Mouse (Mus musculus) small intestine, adult 2 months (tissue): ENCODE measurements around the gene Ttc17. TPM values are rescaled to one million over a fixed set of nuclear protein-coding genes. Genes with fewer than 3 reads are reported as not detected.

Source experiments
- H3K27ac ChIP-seq: fragments of 200-500 bp; 2 replicates; pipeline ENCODE4 v1.5.1; 2012; ENCODE audit warnings: low read depth, low read length, control low read depth, inconsistent platforms; ENCODE audit not compliant: insufficient read depth
- H3K27me3 ChIP-seq: fragments of 200-500 bp; 2 replicates; pipeline ENCODE4 v1.6.1; 2012; ENCODE audit warnings: mild to moderate bottlenecking, moderate library complexity, low read length, inconsistent platforms; ENCODE audit not compliant: control insufficient read depth, insufficient read depth
- H3K36me3 ChIP-seq: fragments of 200-500 bp; 2 replicates; pipeline ENCODE4 v1.6.1; 2012; ENCODE audit warnings: mild to moderate bottlenecking, low read length, control low read depth, inconsistent platforms; ENCODE audit not compliant: control insufficient read depth, insufficient read depth
- H3K4me1 ChIP-seq: fragments of 200-500 bp; 2 replicates; pipeline ENCODE4 v1.6.1; 2012; ENCODE audit warnings: low read length, inconsistent platforms, mixed read lengths; ENCODE audit not compliant: control insufficient read depth, insufficient read depth, insufficient read length
- H3K4me3 ChIP-seq: fragments of 200-500 bp; 2 replicates; pipeline ENCODE4 v1.5.1; 2012; ENCODE audit warnings: low read depth, mild to moderate bottlenecking, control low read depth, inconsistent platforms, low read length, moderate library complexity
- CTCF ChIP-seq: fragments of 200-500 bp; IDR thresholded peaks from 2 replicates; pipeline ENCODE4 v1.5.1; 2012; ENCODE audit warnings: low read depth, mild to moderate bottlenecking, control low read depth, inconsistent platforms, low read length, moderate library complexity, mixed read lengths; ENCODE audit not compliant: insufficient replicate concordance, insufficient read length; ENCODE audit errors: extremely low read depth
- POLR2A ChIP-seq: fragments of 200-500 bp; IDR thresholded peaks from 2 replicates; pipeline ENCODE4 v1.6.1; 2012; ENCODE audit warnings: low read depth, mild to moderate bottlenecking, control low read depth, inconsistent platforms, low read length, moderate library complexity
- WGBS: fragments of 180-500 bp; shearing (Covaris S2); methylation state at CpG from one replicate; pipeline ENCODE4 v1.1.7; 2018; 5-methylcytosine and 5-hydroxymethylcytosine counted together
- polyA plus RNA-seq: library from polyadenylated mRNA; depleted of rRNA; stranded (reverse); fragments of >200 nt; gene quantifications from 2 replicates; pipeline ENCODE4 v1.2.3, GENCODE M21; 2012

Gene Ttc17
- polyA plus RNA-seq, 1 experiment, result 12.3 TPM

DNA sequence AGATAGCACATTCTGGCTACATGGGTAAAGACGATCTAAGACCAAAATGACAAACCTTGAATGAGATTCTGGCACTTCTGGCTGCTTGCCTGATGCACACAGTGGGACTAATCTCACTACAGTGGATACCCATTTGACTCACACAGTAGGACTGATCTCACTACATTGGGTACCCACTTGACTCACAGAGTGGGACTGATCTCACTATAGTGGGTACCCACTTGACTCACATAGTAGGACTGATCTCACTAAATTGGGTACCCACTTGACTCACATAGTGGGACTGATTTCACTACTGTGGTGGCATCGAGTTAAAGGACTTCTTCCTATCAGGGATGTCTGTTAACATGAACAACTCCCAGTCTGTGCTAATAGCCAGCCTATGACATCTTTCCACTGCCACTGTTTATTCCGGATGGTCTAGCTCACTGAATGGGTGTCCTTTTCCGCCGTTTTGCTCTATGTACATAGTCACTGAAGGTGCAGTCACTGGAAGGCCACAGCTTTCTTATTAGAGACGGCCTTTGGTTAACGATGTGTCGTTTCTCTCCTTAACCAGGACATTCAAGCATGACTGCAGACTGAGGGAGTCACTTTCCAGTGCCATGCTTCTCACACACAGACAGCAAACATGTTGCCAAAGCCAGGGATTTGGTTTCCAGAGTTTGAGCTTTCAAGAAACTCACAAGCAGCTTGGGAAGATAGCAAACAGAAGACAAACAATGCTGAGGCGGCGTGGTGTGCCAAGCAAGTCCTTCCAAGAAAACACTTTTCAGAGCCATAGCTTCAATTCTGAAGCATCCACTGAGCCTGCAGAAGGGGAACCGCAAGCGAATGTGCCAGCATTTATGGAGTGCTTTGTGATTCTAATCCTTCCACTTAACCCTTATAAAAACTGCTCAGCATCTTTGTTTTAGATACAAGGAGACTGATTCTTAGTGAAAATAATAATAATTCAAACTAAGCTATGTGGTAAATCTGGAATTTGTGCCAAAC, 62.9 kb downstream of the Ttc17 start:
- H3K4me3 ChIP-seq, result no peak overlapping the region
- H3K4me1 ChIP-seq, result peaks cover 19% of the 10 kb centered on the region
- H3K36me3 ChIP-seq, result peaks cover 30% of the 10 kb centered on the region
- 90% methylated on average over 12 of the region's 12 CpGs for WGBS
- no peaks in the 10 kb centered on the region for H3K27me3 ChIP-seq
- TF ChIP-seq CTCF (no peak), POLR2A (no peak)
- no peak overlapping the region for H3K27ac ChIP-seq

DNA sequence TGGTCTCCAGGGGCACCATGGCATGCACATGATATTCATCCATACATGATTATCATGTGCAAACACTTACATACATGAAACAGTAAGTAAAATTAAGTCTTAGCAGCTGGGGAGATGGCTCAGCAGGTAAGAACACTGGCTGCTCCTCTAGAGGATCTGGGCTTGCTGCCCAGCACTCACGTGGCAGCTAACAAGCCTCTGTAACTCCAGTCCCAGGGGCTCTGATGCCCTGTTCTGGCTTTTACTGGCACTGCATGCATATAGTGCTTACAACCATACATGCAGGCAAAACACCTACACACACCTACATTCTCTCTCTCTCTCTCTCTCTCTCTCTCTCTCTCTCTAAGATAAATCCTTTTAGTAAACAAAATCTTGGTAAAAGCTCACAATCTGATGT, 65.7 kb downstream of the Ttc17 start:
- 47% methylated on average over 1 of the region's 1 CpGs for WGBS
- H3K36me3 ChIP-seq, result peaks cover 48% of the 10 kb centered on the region
- no peak overlapping the region for H3K27ac ChIP-seq
- no peak overlapping the region for H3K4me3 ChIP-seq
- no peaks in the 10 kb centered on the region for H3K27me3 ChIP-seq
- peaks cover 2% of the 10 kb centered on the region for H3K4me1 ChIP-seq
- TF ChIP-seq CTCF (no peak), POLR2A (no peak)

DNA sequence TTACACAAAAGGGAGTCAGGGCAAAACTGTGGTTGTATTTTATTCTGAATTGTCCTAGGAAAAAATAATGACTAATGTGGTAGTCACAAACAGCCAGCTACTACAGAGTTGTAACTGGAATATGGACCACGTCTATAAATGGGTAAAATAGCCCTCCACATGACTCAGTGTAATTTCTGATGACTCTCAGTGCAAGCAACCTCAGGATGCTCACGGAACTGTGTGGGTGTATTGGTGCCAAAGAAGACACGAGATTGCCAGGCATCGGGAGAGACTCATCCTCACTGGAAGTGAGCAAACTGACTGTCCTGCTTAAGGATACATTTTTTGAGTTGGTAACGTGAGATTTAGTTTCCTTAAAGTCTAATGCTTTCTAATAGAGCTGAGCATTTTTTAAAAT, 67.0 kb downstream of the Ttc17 start:
- Histone ChIP-seq H3K36me3 (peaks cover 48% of the 10 kb centered on the region), H3K27me3 (no peaks in the 10 kb centered on the region), H3K4me1 (no peaks in the 10 kb centered on the region), H3K27ac (no peak overlapping the region), H3K4me3 (no peak overlapping the region)
- 91% methylated on average over 5 of the region's 5 CpGs for WGBS
- TF ChIP-seq POLR2A (no peak), CTCF (no peak)

DNA sequence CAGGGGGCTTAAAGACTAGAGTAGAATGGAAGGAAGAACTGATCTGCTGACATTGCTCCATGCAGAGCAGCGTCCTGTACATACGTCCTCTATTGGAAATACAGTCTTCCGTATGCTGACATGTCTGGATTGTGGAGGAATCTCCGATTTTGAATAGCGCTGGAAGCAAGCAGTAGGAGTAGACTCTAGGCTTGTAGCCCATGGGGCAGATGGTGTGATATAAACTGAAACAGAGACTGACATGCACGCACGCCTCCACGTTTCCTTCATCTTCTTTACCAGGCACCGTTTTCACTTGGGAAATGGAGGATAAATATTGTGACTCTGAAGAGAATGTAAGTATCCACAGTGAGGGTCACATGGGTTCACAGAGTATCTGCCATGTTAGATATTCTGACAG, 70.2 kb downstream of the Ttc17 start:
- WGBS, result 96% methylated on average over 9 of the region's 9 CpGs
- no peaks in the 10 kb centered on the region for H3K27me3 ChIP-seq
- H3K27ac ChIP-seq, result no peak overlapping the region
- no peak for TF ChIP-seq CTCF
- TF ChIP-seq POLR2A, result no peak
- no peak overlapping the region for H3K4me3 ChIP-seq
- no peaks in the 10 kb centered on the region for H3K4me1 ChIP-seq
- H3K36me3 ChIP-seq, result peaks cover 51% of the 10 kb centered on the region

DNA sequence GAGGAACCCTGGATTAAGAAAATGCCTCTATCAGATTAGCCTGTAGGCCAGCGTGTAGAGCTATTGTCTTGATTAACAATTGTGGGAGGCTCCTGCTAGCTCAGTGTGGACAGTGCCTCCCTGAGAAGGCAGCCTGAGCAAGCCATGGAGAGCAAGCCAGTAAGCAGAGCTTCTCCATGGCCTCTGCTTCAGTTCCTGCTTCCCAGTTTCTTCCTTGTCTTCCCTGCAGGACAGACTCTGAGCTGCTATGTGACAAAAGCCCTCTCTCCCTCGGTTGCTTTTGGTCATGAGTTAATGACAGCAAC, 71.8 kb downstream of the Ttc17 start:
- no peak overlapping the region for H3K27ac ChIP-seq
- no peak overlapping the region for H3K4me3 ChIP-seq
- H3K36me3 ChIP-seq, result peaks cover 60% of the 10 kb centered on the region
- WGBS, result 47% methylated on average over 2 of the region's 2 CpGs
- no peak for TF ChIP-seq CTCF
- no peak for TF ChIP-seq POLR2A
- no peaks in the 10 kb centered on the region for H3K4me1 ChIP-seq
- no peaks in the 10 kb centered on the region for H3K27me3 ChIP-seq

DNA sequence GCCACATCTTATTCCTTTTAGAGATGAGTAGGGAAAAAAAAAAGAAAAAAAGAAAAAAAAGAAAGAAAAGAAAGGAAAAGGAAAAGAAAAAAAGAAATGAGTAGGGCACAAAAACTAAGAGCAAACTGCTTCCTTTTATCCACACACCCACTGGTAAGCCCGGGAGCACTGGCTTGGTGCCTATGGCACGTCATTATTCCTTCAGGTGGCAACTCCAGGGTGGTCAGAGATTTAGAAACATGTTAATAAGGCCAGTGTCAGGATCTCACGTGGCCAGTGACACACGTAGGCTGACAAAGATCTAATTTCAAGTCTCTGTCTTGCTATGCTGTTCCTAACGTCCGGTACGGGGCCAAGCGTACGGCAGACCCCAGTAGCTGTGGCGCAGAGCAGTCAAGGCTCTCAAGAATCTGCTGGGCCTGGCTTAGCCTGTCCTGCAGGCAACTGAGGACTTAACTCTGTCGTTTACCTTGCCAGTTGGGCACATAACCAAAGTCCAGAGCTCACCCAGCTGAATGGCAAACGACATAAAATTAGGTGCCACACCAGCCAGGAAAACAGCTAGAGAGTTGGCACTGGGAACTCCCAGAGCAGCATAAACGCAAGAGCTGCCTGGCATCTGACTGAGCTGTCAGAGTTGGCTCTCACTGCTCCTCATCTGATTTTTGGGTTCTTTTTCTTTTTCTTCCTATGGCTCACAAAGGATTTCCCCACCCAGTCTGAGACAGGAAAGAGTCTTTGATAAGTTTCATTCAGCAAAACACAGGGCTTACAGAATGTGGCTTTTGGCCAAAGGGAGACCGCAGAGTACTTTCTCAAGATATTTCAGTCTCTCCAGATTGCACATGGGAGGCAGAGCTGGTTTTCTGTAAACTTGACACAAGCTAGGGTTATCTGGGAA, 72.4 kb downstream of the Ttc17 start:
- Histone ChIP-seq H3K27me3 (no peaks in the 10 kb centered on the region), H3K27ac (no peak overlapping the region), H3K4me1 (no peaks in the 10 kb centered on the region), H3K36me3 (peaks cover 60% of the 10 kb centered on the region), H3K4me3 (no peak overlapping the region)
- no peak for TF ChIP-seq POLR2A
- no peak for TF ChIP-seq CTCF
- WGBS, result 73% methylated on average over 14 of the region's 14 CpGs

DNA sequence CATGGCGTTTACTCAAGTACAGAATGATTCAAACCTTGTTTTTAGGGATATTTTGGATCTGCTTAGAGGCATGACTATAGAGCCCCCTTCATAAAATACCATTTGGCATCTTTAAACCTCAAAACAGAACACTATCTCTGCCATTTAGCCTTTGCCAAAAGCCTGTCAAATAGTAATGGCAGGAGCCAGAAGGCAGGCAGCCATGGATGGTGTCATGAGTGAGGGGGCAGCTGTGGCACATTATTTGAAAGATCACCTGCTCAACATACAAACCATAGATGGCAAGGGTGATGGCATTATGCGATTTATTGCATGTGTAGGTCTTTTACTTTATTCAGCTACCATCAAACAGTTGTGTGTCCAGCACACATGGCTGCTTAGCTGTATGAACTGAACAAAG, 73.4 kb downstream of the Ttc17 start:
- H3K27me3 ChIP-seq, result no peaks in the 10 kb centered on the region
- peaks cover 59% of the 10 kb centered on the region for H3K36me3 ChIP-seq
- TF ChIP-seq POLR2A (no peak), CTCF (no peak)
- H3K4me3 ChIP-seq, result no peak overlapping the region
- H3K4me1 ChIP-seq, result no peaks in the 10 kb centered on the region
- H3K27ac ChIP-seq, result no peak overlapping the region
- WGBS, result 98% methylated on average over 2 of the region's 2 CpGs
